ENCODE assay signal across 9 mouse cellular contexts in the genomic region with DNA sequence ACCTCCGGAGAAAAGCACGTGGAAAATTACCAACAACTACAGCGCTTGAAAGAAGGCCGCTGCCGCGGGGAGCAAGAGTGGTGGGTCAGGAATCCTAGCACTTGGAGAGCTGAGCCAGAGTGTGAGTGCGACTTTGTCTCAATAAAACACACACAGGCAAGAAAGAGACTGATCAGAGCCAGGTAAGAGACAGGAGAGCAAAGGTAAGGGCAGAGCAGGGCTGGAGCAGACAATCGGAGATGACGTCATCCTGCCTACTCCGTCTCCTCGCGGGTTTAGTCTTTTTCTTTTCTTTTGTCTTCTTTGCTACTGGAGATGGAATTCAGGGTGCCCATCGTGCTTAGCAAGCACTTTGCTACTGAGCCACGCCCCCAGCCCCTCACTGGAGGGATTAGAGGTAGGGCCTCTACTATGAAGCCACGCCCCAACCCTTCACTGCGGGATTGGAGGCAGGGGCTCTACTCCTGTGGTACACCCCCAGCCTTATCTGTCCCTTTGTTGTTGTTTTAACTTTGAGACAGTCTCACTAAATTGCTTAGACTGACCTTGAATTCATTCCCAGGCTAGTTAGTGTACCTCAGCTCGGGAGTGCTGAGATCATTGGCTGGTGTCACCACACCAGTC. TPM values are rescaled to one million over a fixed set of nuclear protein-coding genes. Genes with fewer than 3 reads are reported as not detected.
DNase-seq lines count a peak whose midpoint lies in the region; ATAC-seq and TF ChIP-seq lines count a peak whose summit lies in the region.
"Had no signal": no experiment of that assay in that cellular context is flagged by ENCODE, and none has a peak within 500 bp of the region (broad histone marks: within the 10 kb centered on the region; RNA-seq: fewer than 3 reads in every experiment).

No protein-coding gene starts in this region.

- 29% methylated on average over 17 of the region's 17 CpGs for WGBS in hindbrain, embryonic 12.5 days

- peak; percentile 32 for DNase-seq in CD4-positive, CD25-positive, alpha-beta regulatory T cell, adult 2 months (ENCODE audit: low read depth, low spot score)
- no peak for DNase-seq in G1E (ENCODE audit: low spot score)
- DNase-seq in mesoderm, embryonic 11.5 days (ENCODE audit: low read depth, low spot score) = peak; percentile 23
- no peak for DNase-seq in thymus, postnatal 14 days
- DNase-seq in thymus, postnatal 0 days (ENCODE audit: low spot score) = no peak
- no peak for DNase-seq in left cerebral cortex, postnatal 25 days (ENCODE audit: low spot score in 2 of 2)
- DNase-seq: cerebellum, postnatal 10 days had no signal

- H3K27me3 ChIP-seq in G1E (ENCODE audit: insufficient read depth, low read length) = peaks cover 14% of the 10 kb centered on the region; the same call in 1 of the 2 replicates
- no peaks in the 10 kb centered on the region for H3K27me3 ChIP-seq in hindbrain, embryonic 12.5 days

- no peaks in the 10 kb centered on the region for H3K4me1 ChIP-seq in G1E (ENCODE audit: insufficient read depth, low read depth, low read length)
- H3K4me1 ChIP-seq in hindbrain, embryonic 12.5 days = peaks cover 5% of the 10 kb centered on the region; the same call in 1 of the 2 replicates

- no peaks in the 10 kb centered on the region for H3K36me3 ChIP-seq in G1E (replicated peaks)
- no peaks in the 10 kb centered on the region for H3K36me3 ChIP-seq in hindbrain, embryonic 12.5 days

- H3K9me3 ChIP-seq in G1E (replicated peaks) = no peaks in the 10 kb centered on the region
- H3K9me3 ChIP-seq in hindbrain, embryonic 12.5 days (replicated peaks) = no peaks in the 10 kb centered on the region

- 0 out of 2 replicates have a peak overlapping the region, but pooled peaks have one; percentile 4 for H3K4me3 ChIP-seq in G1E (ENCODE audit: low read depth, low read length)
- no peak overlapping the region for H3K4me3 ChIP-seq in hindbrain, embryonic 12.5 days

- ATAC-seq in CD4-positive, CD25-positive, alpha-beta regulatory T cell, adult 4 months = no peak
- no peak for ATAC-seq in G1E (ENCODE audit: extremely low read depth, insufficient number of reproducible peaks, low FRiP score, poor library complexity, severe bottlenecking)
- ATAC-seq in hindbrain, embryonic 12.5 days (ENCODE audit: low FRiP score) = no peak

- H3K4me2 ChIP-seq in hindbrain, embryonic 12.5 days (replicated peaks) = peak overlapping the region; percentile 34

- H3K9ac ChIP-seq in hindbrain, embryonic 12.5 days = no peak overlapping the region

- TF ChIP-seq CTCF in G1E (IDR thresholded peaks at IDR 0.05; ENCODE audit: low read depth, low read length) = no peak

- intact Hi-C loops in left cerebral cortex, postnatal 25 days (cut with DNase I) = no loop called here

- H3K27ac ChIP-seq in hindbrain, embryonic 12.5 days = no peak overlapping the region

RNA-seq across cellular contexts. Expression of a gene that starts 11.7 kb away (rescaled TPM):
- not detected for polyA plus RNA-seq in CD4-positive, CD25-positive, alpha-beta regulatory T cell, adult 4 months (2017; shearing (Covaris generic))
- total RNA-seq in G1E (2014; fragmentation: Nextera tagmentation) (not detected in 2 replicates), G1E (2017) (0.38 TPM in 1 of 2 replicates, not detected in the other)
- polyA plus RNA-seq in G1E (2012) = not detected in 2 replicates
- polyA plus RNA-seq in hindbrain, embryonic 12.5 days (2016; fragmentation: Nextera tagmentation; extraction: Ambion mirVana) = 0.37 TPM in 1 of 2 replicates, not detected in the other
- 0.44 and 0.52 TPM in 2 replicates for polyA plus RNA-seq in thymus, postnatal 0 days (2015; fragmentation: Nextera tagmentation; extraction: Ambion mirVana)
- under 1 TPM in 1 of 2 experiments, not detected in 1; 0.21 TPM for total RNA-seq in left cerebral cortex, postnatal 25 days (2021)

RNA-seq across cellular contexts. Expression of a gene that starts 14.8 kb away (rescaled TPM):
- under 1 TPM; 0.32 to 0.40 TPM for polyA plus RNA-seq in CD4-positive, CD25-positive, alpha-beta regulatory T cell, adult 4 months (2017; shearing (Covaris generic))
- total RNA-seq in G1E (2014; fragmentation: Nextera tagmentation) (not detected in 2 replicates), G1E (2017) (not detected in 2 replicates)
- polyA plus RNA-seq in G1E (2012) = not detected in 2 replicates
- polyA plus RNA-seq in hindbrain, embryonic 12.5 days (2016; fragmentation: Nextera tagmentation; extraction: Ambion mirVana) = 3.7 and 4.8 TPM in 2 replicates
- polyA plus RNA-seq in thymus, postnatal 0 days (2015; fragmentation: Nextera tagmentation; extraction: Ambion mirVana) = 1.6 and 1.9 TPM in 2 replicates
- total RNA-seq in left cerebral cortex, postnatal 25 days (2021) = 1 to 10 TPM; 2.4 to 3.6 TPM

RNA-seq across cellular contexts. Expression of a gene that starts 27.2 kb away (rescaled TPM):
- polyA plus RNA-seq in CD4-positive, CD25-positive, alpha-beta regulatory T cell, adult 4 months (2017; shearing (Covaris generic)) = under 1 TPM in 1 of 2 experiments, not detected in 1; 0.20 TPM
- total RNA-seq in G1E (2014; fragmentation: Nextera tagmentation) = 0.60 and 0.83 TPM in 2 replicates
- total RNA-seq in G1E (2017) = 0.06 and 0.11 TPM in 2 replicates
- 0.90 and 0.95 TPM in 2 replicates for polyA plus RNA-seq in G1E (2012)
- polyA plus RNA-seq in hindbrain, embryonic 12.5 days (2016; fragmentation: Nextera tagmentation; extraction: Ambion mirVana) = 15.6 and 16.2 TPM in 2 replicates
- polyA plus RNA-seq in thymus, postnatal 0 days (2015; fragmentation: Nextera tagmentation; extraction: Ambion mirVana) = 2.9 and 4.4 TPM in 2 replicates
- total RNA-seq in left cerebral cortex, postnatal 25 days (2021) = 1 to 10 TPM; 8.1 to 8.2 TPM

RNA-seq across cellular contexts. Expression of a gene that starts 29.3 kb away (rescaled TPM):
- polyA plus RNA-seq in CD4-positive, CD25-positive, alpha-beta regulatory T cell, adult 4 months (2017; shearing (Covaris generic)) = not detected
- not detected in 2 replicates for total RNA-seq in G1E (2014; fragmentation: Nextera tagmentation)
- total RNA-seq in G1E (2017) = not detected in 2 replicates
- polyA plus RNA-seq in G1E (2012) = 0.21 and 0.29 TPM in 2 replicates
- polyA plus RNA-seq in hindbrain, embryonic 12.5 days (2016; fragmentation: Nextera tagmentation; extraction: Ambion mirVana) = 0.68 and 1.2 TPM in 2 replicates
- 0.73 and 0.76 TPM in 2 replicates for polyA plus RNA-seq in thymus, postnatal 0 days (2015; fragmentation: Nextera tagmentation; extraction: Ambion mirVana)
- 1 to 10 TPM; 3.4 to 3.5 TPM for total RNA-seq in left cerebral cortex, postnatal 25 days (2021)

RNA-seq across cellular contexts. Expression of a gene that starts 32.9 kb away (rescaled TPM):
- not detected for polyA plus RNA-seq in CD4-positive, CD25-positive, alpha-beta regulatory T cell, adult 4 months (2017; shearing (Covaris generic))
- total RNA-seq in G1E (2014; fragmentation: Nextera tagmentation) (0.68 TPM in 1 of 2 replicates, not detected in the other), G1E (2017) (0.05 TPM in 1 of 2 replicates, not detected in the other)
- 0.10 and 0.12 TPM in 2 replicates for polyA plus RNA-seq in G1E (2012)
- 0.18 TPM in 1 of 2 replicates, not detected in the other for polyA plus RNA-seq in hindbrain, embryonic 12.5 days (2016; fragmentation: Nextera tagmentation; extraction: Ambion mirVana)
- 0.08 and 0.16 TPM in 2 replicates for polyA plus RNA-seq in thymus, postnatal 0 days (2015; fragmentation: Nextera tagmentation; extraction: Ambion mirVana)
- total RNA-seq in left cerebral cortex, postnatal 25 days (2021) = not detected

Comparison
In these comparisons a context has a peak if more than half of its experiments do, and no peak if none do; other contexts are left out.
1. DNase-seq: peak in CD4-positive, CD25-positive, alpha-beta regulatory T cell, adult 2 months (single experiment) and mesoderm, embryonic 11.5 days (single experiment); none in G1E (single experiment), thymus, postnatal 14 days (single experiment), thymus, postnatal 0 days (single experiment) and left cerebral cortex, postnatal 25 days (0 of 2).